Mouse (Mus musculus) effector memory CD4-positive, alpha-beta T cell, adult 7 months (primary cell): Measurements from ENCODE around the gene Gm6882. TPM values are rescaled to one million over a fixed set of nuclear protein-coding genes. Genes with fewer than 3 reads are reported as not detected.

Experiments used
- polyA plus RNA-seq: library from polyadenylated mRNA; unstranded; fragments of 100-300 nt; shearing (Covaris generic); gene quantifications from one replicate; pipeline ENCODE4 v1.2.1, GENCODE M21; 2017

Gm6882 gene
- 1.3 TPM for polyA plus RNA-seq

DNA sequence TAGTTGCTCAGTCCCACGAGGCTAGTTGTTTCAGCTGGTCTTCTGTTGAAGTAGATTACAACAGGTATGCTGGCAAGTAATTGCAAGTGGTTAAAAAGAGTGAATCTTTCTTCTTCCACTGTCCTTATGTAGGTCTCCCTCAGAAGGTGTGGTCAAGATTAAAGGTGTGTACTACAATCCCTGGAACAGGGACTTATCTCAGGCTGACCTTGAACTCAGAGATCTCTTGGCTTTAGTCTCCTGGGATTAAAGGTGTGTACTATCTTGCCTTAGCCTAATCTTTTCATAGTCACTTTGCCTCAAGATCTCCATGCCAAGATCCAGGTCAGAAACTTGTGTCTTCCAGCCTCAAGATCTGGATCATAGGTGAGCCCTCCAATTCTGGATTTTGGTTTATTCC is at the start of gene Gm6882:
TSS of gene Gm6882 (minus strand) at position 101 of the 400 bp plus-strand sequence.

Other genes with a start within 250 kb of the Gm6882 start
- not detected for gene Gm5157, start 242.3 kb downstream of the Gm6882 start, polyA plus RNA-seq
- gene Vmn1r124, start 172.1 kb downstream of the Gm6882 start, polyA plus RNA-seq = not detected
- gene Vmn1r125, start 160.6 kb downstream of the Gm6882 start, polyA plus RNA-seq = not detected
- gene Vmn1r126, start 131.3 kb downstream of the Gm6882 start, polyA plus RNA-seq = not detected
- gene Vmn1r127, start 112.9 kb downstream of the Gm6882 start, polyA plus RNA-seq = not detected
- not detected for gene Vmn1r128, start 83.4 kb downstream of the Gm6882 start, polyA plus RNA-seq
- not detected for gene Vmn1r129, start 71.5 kb downstream of the Gm6882 start, polyA plus RNA-seq
- gene Vmn1r130, start 79.0 kb upstream of the Gm6882 start, polyA plus RNA-seq = not detected
- not detected for gene Vmn1r131, start 113.3 kb upstream of the Gm6882 start, polyA plus RNA-seq
- gene Vmn1r132, start 181.3 kb upstream of the Gm6882 start, polyA plus RNA-seq = not detected